Mouse (Mus musculus) cerebellum, adult 9-10 months (tissue): ENCODE data around the gene Gm21663.
A peak's percentile ranks its signal among the peaks of the same experiment; 100 is the strongest.
"Not testable (repeated sequence)": the region's sequence is repeated elsewhere in the genome, so short reads cannot be mapped to it uniquely, and the experiment has no call there.

ENCODE experiments used
- DNase-seq: peaks from one replicate; pipeline ENCODE4 v3.0.0; 2022

Gm21663 gene

DNA sequence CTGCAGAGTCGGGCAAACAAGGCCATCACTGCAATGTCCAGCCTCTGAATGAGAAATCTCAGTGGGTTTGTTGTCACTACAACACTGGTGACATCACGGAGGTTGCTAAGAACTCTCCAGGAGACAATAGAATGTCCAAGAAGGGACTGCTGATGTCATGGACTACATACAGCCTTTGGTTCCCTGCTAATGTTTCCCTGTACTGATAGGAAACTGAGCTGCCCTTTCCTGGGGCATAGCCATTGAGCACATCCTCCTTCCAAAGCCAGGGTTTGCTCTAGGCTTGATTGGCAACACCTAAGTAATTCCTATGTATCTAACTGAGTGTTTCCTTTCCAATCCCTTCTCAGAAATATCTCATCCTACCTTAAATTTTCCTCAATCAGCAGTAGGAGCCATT is at the start of gene Gm21663:
Gene Gm21663, minus strand, starts transcription at position 101 of the 400 bp plus-strand sequence.
- not testable (repeated sequence) for DNase-seq

DNA sequence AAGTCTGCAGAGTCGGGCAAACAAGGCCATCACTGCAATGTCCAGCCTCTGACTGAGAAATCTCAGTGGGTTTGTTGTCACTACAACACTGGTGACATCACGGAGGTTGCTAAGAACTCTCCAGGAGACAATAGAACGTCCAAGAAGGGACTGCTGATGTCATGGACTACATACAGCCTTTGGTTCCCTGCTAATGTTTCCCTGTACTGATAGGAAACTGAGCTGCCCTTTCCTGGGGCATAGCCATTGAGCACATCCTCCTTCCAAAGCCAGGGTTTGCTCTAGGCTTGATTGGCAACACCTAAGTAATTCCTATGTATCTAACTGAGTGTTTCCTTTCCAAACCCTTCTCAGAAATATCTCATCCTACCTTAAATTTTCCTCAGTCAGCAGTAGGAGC is 46.4 kb upstream of the Gm21663 start, which contains the start of gene Gm21698:
Gene Gm21698, minus strand, starts transcription at position 101 of the 400 bp plus-strand sequence.
- DNase-seq, result not testable (repeated sequence)

DNA sequence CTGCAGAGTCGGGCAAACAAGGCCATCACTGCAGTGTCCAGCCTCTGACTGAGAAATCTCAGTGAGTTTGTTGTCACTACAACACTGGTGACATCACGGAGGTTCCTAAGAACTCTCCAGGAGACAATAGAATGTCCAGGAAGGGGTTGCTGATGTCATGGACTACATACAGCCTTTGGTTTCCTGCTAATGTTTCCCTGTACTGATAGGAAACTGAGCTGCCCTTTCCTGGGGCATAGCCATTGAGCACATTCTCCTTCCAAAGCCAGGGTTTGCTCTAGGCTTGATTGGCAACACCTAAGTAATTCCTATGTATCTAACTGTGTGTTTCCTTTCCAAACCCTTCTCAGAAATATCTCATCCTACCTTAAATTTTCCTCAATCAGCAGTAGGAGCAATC is 30.4 kb upstream of the Gm21663 start, which contains the start of gene Gm21680:
Gene Gm21680, minus strand, starts transcription at position 101 of the 400 bp plus-strand sequence.
- DNase-seq, result not testable (repeated sequence)

DNA sequence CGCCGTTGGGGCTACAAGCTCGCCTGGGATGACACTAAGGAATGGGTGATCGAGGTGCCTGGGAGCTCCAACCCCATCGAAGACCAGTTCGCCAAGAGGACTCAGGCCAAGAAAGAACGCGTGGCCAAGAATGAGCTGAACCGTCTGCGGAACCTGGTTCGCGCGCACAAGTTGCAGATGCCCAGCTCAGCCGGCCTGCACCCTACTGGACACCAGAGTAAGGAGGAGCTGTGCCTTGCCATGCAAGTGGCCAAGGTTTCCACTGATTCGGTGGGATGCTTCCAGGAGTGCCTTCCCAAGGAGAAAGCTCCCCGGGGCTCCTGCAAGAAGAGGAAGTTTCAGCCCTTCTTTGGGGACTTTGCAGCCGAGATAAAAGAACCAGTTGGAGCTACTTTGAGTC is 14.9 kb upstream of the Gm21663 start:
- DNase-seq, result not testable (repeated sequence)

DNA sequence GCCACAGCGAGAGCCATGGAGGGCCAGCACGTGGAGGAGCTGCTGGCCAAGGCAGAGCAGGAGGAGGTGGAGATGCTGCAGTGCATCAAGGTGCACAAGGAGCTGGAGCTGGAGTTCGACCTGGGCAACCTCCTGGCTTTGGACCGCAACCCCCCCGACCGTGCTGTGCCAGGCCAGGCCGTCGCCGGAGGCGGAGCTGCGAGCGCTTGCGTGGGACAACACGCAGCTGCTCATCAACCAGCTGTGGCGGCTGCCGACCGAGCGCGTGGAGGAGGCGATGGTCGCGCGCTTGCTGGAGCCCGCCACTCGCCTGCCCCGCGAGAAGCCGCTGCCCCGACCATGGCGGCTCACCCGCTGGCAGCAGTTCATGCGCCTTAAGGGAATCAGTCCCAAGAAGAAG is 14.4 kb upstream of the Gm21663 start:
- not testable (repeated sequence) for DNase-seq

DNA sequence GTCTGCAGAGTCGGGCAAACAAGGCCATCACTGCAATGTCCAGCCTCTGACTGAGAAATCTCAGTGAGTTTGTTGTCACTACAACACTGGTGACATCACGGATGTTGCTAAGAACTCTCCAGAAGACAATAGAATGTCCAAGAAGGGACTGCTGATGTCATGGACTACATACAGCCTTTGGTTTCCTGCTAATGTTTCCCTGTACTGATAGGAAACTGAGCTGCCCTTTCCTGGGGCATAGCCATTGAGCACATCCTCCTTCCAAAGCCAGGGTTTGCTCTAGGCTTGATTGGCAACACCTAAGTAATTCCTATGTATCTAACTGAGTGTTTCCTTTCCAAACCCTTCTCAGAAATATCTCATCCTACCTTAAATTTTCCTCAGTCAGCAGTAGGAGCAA is 12.1 kb upstream of the Gm21663 start, which contains the start of gene Gm21671:
Gene Gm21671, minus strand, starts transcription at position 101 of the 400 bp plus-strand sequence.
- not testable (repeated sequence) for DNase-seq

DNA sequence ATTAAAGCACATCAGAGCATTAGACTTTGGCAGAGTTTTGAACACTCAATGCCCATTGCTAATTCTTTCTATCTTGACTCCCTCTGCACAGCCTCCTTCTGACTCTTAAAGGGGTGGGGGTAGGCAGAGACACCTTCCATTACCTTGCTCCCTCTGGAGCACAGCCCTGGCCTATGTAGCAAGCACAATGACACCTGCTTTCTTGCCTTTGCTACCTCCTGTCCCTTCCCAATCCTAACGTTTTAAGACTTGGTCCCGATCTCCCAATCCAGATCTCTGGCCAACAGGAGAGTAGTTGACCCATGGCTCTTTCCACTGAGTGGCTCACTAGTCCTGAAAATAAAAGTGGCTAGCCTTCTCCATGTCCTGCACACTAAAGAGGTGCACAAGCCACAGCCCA is 3.2 kb upstream of the Gm21663 start:
- DNase-seq, result not testable (repeated sequence)

DNA sequence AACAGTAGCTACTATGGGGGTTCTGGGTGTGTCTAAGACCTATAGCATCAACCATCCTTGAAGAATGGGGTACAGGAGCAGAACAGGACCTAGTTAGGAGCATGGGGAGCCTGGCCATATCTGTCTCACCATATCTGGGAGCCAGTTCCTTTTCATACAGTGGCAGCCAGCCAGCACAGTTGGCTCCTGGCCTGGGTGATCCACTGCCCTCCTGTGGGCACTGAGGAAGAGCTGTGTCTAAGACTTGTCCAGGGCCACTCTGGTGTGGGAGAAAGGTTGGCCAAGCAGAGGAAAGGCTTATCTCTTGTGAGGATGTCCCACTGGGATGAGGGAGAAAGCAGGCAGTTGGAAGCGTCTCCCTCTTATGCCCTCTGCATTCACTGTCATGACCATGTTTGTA is 50.9 kb downstream of the Gm21663 start:
- peak; percentile 93 for DNase-seq

DNA sequence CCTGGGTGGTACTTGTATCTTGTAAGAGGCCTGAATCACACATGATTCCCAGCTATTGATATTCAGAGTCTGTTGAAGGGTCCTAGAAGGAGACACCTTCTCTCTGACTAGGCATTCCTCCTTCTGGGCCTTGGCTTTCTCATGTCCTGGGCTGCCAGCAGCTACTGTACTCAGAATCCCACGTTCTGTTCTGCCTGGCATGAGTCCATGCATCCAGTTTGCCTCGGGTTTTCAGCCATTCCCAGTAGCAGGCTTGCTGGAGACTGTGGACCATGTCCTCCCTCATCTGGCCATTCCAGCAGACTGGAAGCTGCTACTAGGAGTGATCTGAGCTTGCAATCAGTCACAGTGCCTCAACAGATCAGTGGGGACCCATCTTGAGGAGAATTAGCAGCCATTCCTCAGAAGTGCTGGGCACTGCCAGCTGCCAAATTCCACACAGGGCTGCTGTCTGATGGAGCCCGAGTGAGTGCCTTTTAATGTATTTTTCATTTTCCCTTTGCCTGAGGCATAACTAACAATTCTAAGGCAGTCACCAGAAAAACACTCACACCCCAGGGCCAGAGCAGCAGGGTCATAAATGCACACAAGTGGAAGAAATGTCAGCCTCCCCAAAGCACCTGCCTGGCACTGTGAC is 52.3 kb downstream of the Gm21663 start:
- DNase-seq, result peak; percentile 18

DNA sequence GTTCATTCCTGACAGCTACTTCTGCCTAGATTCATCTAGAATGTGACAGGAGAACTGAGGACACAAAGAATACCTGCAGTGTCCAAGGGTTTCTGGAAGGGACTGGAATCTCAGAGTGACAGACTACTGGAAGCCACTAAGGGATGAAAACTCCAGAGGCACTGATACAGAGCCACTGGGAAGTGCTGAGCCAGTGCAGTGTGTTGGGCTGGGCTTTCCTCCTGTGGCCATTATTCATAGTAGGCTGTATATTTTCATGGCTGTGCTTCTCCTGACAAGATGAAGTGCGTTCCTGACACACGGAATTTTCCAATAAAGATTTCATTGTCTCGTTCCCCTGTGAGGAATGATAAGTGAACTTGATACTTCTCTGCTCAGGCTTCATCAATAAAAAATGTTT is 55.5 kb downstream of the Gm21663 start:
- no peak for DNase-seq
